Mouse (Mus musculus): ENCODE results near the gene Tac2.

Gene Tac2

GRCm38 (mm10) chr10:127721671-127722418 is 2.4 kb upstream of the Tac2 start:
- DNase-seq (ENCODE audit: low read depth in 2 of 2, low spot score in 2 of 2) = no peak

GRCm38 (mm10) chr10:127725136-127725535 is 858 bp downstream of the Tac2 start:
- no peak for DNase-seq (ENCODE audit: low read depth in 2 of 2, low spot score in 2 of 2)

GRCm38 (mm10) chr10:127728437-127728836 is 4.2 kb downstream of the Tac2 start:
- DNase-seq (ENCODE audit: low read depth in 2 of 2, low spot score in 2 of 2) = no peak

- DNase-seq (ENCODE audit: low read depth in 2 of 2, low spot score in 2 of 2) = no peak
Measured at GRCm38 (mm10) chr10:127730285-127730932, 6.1 kb downstream of the Tac2 start.

- no peak for DNase-seq (ENCODE audit: low read depth in 2 of 2, low spot score in 2 of 2)
Measured at GRCm38 (mm10) chr10:127730933-127731310, 6.6 kb downstream of the Tac2 start.

GRCm38 (mm10) chr10:127731397-127731796 is 7.1 kb downstream of the Tac2 start:
- no peak for DNase-seq (ENCODE audit: low read depth in 2 of 2, low spot score in 2 of 2)

GRCm38 (mm10) chr10:127734434-127734833 is 10.2 kb downstream of the Tac2 start:
- no peak for DNase-seq (ENCODE audit: low read depth in 2 of 2, low spot score in 2 of 2)

- no peak for DNase-seq (ENCODE audit: low read depth in 2 of 2, low spot score in 2 of 2)
Measured at GRCm38 (mm10) chr10:127736266-127736665, 12.0 kb downstream of the Tac2 start.

- DNase-seq (ENCODE audit: low read depth in 2 of 2, low spot score in 2 of 2) = no peak
Measured at GRCm38 (mm10) chr10:127736916-127737315, 12.6 kb downstream of the Tac2 start.

- no peak for DNase-seq (ENCODE audit: low read depth in 2 of 2, low spot score in 2 of 2)
Measured at GRCm38 (mm10) chr10:127737552-127737951, 13.3 kb downstream of the Tac2 start.

- peak; percentile 10 to 37 for DNase-seq (ENCODE audit: low read depth in 2 of 2, low spot score in 2 of 2)
Measured at GRCm38 (mm10) chr10:127738151-127738882, 14.0 kb downstream of the Tac2 start.

- DNase-seq (ENCODE audit: low read depth in 2 of 2, low spot score in 2 of 2) = peak; percentile 75 to 76
Measured at GRCm38 (mm10) chr10:127739083-127739660, 14.9 kb downstream of the Tac2 start, which contains the start of gene Zbtb39. Zbtb39 (plus strand) TSS chr10:127739538.

GRCm38 (mm10) chr10:127739661-127740161 is 15.4 kb downstream of the Tac2 start:
- peak in 1 of 2 experiments; percentile 20 for DNase-seq (ENCODE audit: low read depth in 2 of 2, low spot score in 2 of 2)

- DNase-seq (ENCODE audit: low read depth in 2 of 2, low spot score in 2 of 2) = peak; percentile 46 to 58
Measured at GRCm38 (mm10) chr10:127744661-127745060, 20.4 kb downstream of the Tac2 start.

GRCm38 (mm10) chr10:127745886-127746285 is 21.6 kb downstream of the Tac2 start:
- no peak for DNase-seq (ENCODE audit: low read depth in 2 of 2, low spot score in 2 of 2)

- DNase-seq (ENCODE audit: low read depth in 2 of 2, low spot score in 2 of 2) = no peak
Measured at GRCm38 (mm10) chr10:127747254-127747653, 23.0 kb downstream of the Tac2 start.

GRCm38 (mm10) chr10:127748847-127749612 is 24.8 kb downstream of the Tac2 start:
- no peak for DNase-seq (ENCODE audit: low read depth in 2 of 2, low spot score in 2 of 2)

GRCm38 (mm10) chr10:127750136-127750777 is 26.0 kb downstream of the Tac2 start:
- DNase-seq (ENCODE audit: low read depth in 2 of 2, low spot score in 2 of 2) = no peak

- DNase-seq (ENCODE audit: low read depth in 2 of 2, low spot score in 2 of 2) = no peak
Measured at GRCm38 (mm10) chr10:127751548-127751947, 27.3 kb downstream of the Tac2 start, which contains the start of gene Gpr182. Gpr182 (minus strand) TSS chr10:127751732.

- DNase-seq (ENCODE audit: low read depth in 2 of 2, low spot score in 2 of 2) = no peak
Measured at GRCm38 (mm10) chr10:127754566-127755166, 30.4 kb downstream of the Tac2 start.

Measured in CD8-positive naive resting alpha-beta T cell, adult 2 months (primary cell).